Mouse (Mus musculus) CH12.LX (cell line): Measurements from ENCODE around the gene Dync1i1.

Source experiments
- JUN ChIP-seq: IDR thresholded peaks from 2 replicates; pipeline ENCODE4 v1.6.1; 2011; ENCODE audit warnings: low read depth, mild to moderate bottlenecking, low read length, improper control_type of control experiment, moderate library complexity; ENCODE audit not compliant: insufficient read depth
- USF1 ChIP-seq: IDR thresholded peaks from 2 replicates; pipeline ENCODE4 v1.6.1; 2014; ENCODE audit warnings: low read depth, mild to moderate bottlenecking, inconsistent platforms, low read length, improper control_type of control experiment

- TF ChIP-seq USF1 (no peak), JUN (no peak)
Observed at GRCm38 (mm10) chr6:5752617-5753016, 27.2 kb downstream of the Dync1i1 start.
